Mouse (Mus musculus) lung, postnatal 0 days (tissue): ENCODE measurements around the gene Tmem238l.

Experiments used
- CTCF ChIP-seq: IDR thresholded peaks from 2 replicates; pipeline ENCODE4 v1.5.1; 2016; ENCODE audit warnings: antibody characterized with exemption, mild to moderate bottlenecking
- EP300 ChIP-seq: IDR thresholded peaks from 2 replicates; pipeline ENCODE4 v1.6.1; 2016; ENCODE audit warnings: antibody characterized with exemption, mild to moderate bottlenecking, control low read depth

DNA sequence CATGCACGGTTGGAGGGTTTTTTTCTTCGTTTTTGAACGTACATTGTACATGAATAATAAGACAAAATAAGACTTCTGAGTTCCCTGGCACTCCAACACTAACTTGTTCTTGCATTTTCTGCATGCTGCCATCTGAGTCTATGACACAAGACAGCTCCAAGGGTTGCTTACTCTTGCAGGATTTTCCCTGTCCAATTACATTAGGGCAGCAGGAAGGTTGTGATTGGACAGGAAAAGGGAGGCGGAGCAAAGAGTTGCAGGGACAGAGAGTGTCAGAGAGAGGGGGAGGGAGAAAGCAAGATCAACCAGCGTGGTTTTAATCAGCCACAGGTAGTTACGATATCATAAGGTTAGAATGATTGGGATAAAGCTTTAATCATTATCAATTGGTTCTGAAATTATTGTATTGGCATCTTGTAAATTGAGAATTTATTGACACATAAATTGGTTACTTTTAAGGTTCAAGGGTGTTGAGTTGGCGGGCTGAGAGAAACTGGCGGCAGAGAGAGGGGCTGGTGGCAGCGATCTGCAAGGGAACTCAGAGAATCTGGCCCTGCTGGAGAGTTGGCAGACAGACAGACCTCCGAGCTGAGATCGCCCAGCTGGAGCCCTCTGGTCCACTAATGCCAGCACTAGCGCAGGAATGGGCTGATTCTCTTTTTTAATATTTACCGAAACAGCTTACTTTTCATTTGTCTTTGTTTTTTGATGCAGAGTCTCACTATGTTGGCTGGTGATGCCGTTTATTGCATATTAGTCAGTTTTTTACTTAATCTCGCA lies 25.1 kb downstream of the Tmem238l start:
- no peak for TF ChIP-seq CTCF
- no peak for TF ChIP-seq EP300
